Mouse (Mus musculus) CH12.LX (cell line): ENCODE results near the gene Cops2. TPM values are rescaled to one million over a fixed set of nuclear protein-coding genes. Genes with fewer than 3 reads are reported as not detected.

Experiments
- DNase-seq: peaks from one replicate; pipeline ENCODE4 v3.0.0-alpha.2; 2013; ENCODE audit errors: extremely low read depth
- H3K27ac ChIP-seq: 2 replicates; pipeline ENCODE4 v1.5.1; 2012; ENCODE audit warnings: low read depth, mild to moderate bottlenecking, control low read depth, moderate library complexity; ENCODE audit not compliant: insufficient read depth
- H3K27me3 ChIP-seq: replicated peaks from 2 replicates; pipeline ENCODE3; 2012; ENCODE audit warnings: inconsistent platforms
- H3K36me3 ChIP-seq, 2 experiments: replicated peaks in 1 of 2; 2 replicates each; pipeline versions ENCODE3 to v1.6.1; 2012; ENCODE audit warnings: inconsistent platforms in 1 of 2, low read length in 1 of 2, mild to moderate bottlenecking in 1 of 2, mixed read lengths in 1 of 2, moderate library complexity in 1 of 2; ENCODE audit not compliant: control insufficient read depth in 1 of 2, insufficient read depth in 1 of 2
- H3K4me1 ChIP-seq, 2 experiments: 2 replicates each; pipeline ENCODE4 v1.6.1; 2012; ENCODE audit warnings: inconsistent platforms in 1 of 2, moderate library complexity in 1 of 2; ENCODE audit not compliant: insufficient read depth in 2 of 2, control insufficient read depth in 1 of 2
- H3K4me2 ChIP-seq: 2 replicates; pipeline ENCODE4 v1.6.1; 2012; ENCODE audit warnings: low read depth, mild to moderate bottlenecking, control low read depth; ENCODE audit not compliant: poor library complexity, insufficient read depth, severe bottlenecking
- H3K4me3 ChIP-seq, 3 experiments: fragments of 150-350 bp in 1 of 3; sonication (generic) in 1 of 3; replicated peaks in 1 of 3; 2 replicates each; pipeline versions ENCODE3 to v1.5.1; 2011 to 2012; ENCODE audit warnings: low read depth in 2 of 3, low read length in 2 of 3, mild to moderate bottlenecking in 2 of 3, moderate library complexity in 2 of 3, control low read depth in 1 of 3, improper control_type of control experiment in 1 of 3, inconsistent platforms in 1 of 3, mixed read lengths in 1 of 3; ENCODE audit not compliant: poor library complexity in 1 of 3
- H3K79me2 ChIP-seq: replicated peaks from 2 replicates; pipeline ENCODE4 v1.6.1; 2012; ENCODE audit warnings: mild to moderate bottlenecking, moderate library complexity; ENCODE audit not compliant: control insufficient read depth, poor library complexity, insufficient read depth, severe bottlenecking; ENCODE audit errors: extremely low read depth
- H3K9ac ChIP-seq: 2 replicates; pipeline ENCODE4 v1.6.1; 2012; ENCODE audit warnings: low read depth, mild to moderate bottlenecking, control low read depth, moderate library complexity; ENCODE audit not compliant: insufficient read depth
- H3K9me3 ChIP-seq: replicated peaks from 2 replicates; pipeline ENCODE3; 2012; ENCODE audit warnings: low read length, inconsistent platforms, mixed read lengths
- BHLHE40 ChIP-seq: IDR thresholded peaks from 2 replicates; pipeline ENCODE4 v1.6.1; 2011; ENCODE audit warnings: mild to moderate bottlenecking, low read depth, low read length, improper control_type of control experiment
- CHD1 ChIP-seq: IDR thresholded peaks from 2 replicates; pipeline ENCODE4 v1.6.1; 2012; ENCODE audit warnings: low read depth, low read length, improper control_type of control experiment, inconsistent platforms
- CTCF ChIP-seq, 2 experiments: IDR thresholded peaks in 1 of 2; conservative IDR thresholded peaks in 1 of 2; 2 replicates each; pipeline ENCODE4 v1.5.1; 2011 to 2012; ENCODE audit warnings: low read depth in 2 of 2, low read length in 2 of 2, improper control_type of control experiment in 1 of 2, inconsistent platforms in 1 of 2, mild to moderate bottlenecking in 1 of 2, moderate library complexity in 1 of 2
- E2F4 ChIP-seq: IDR thresholded peaks from 2 replicates; pipeline ENCODE4 v1.6.1; 2011; ENCODE audit warnings: low read depth, low read length, improper control_type of control experiment; ENCODE audit not compliant: insufficient replicate concordance
- EP300 ChIP-seq: IDR thresholded peaks from 2 replicates; pipeline ENCODE4 v1.6.1; 2011; ENCODE audit warnings: low read length, improper control_type of control experiment
- ETS1 ChIP-seq: conservative IDR thresholded peaks from 2 replicates; pipeline ENCODE4 v1.6.1; 2012; ENCODE audit warnings: low read depth, mild to moderate bottlenecking, inconsistent platforms, low read length, improper control_type of control experiment, moderate library complexity
- HCFC1 ChIP-seq: IDR thresholded peaks from 2 replicates; pipeline ENCODE4 v1.6.1; 2012; ENCODE audit warnings: low read depth, mild to moderate bottlenecking, inconsistent platforms, low read length, improper control_type of control experiment
- JUN ChIP-seq: IDR thresholded peaks from 2 replicates; pipeline ENCODE4 v1.6.1; 2011; ENCODE audit warnings: low read depth, mild to moderate bottlenecking, low read length, improper control_type of control experiment, moderate library complexity; ENCODE audit not compliant: insufficient read depth
- MAFK ChIP-seq: IDR thresholded peaks from 2 replicates; pipeline ENCODE4 v1.6.1; 2011; ENCODE audit warnings: low read length, improper control_type of control experiment; ENCODE audit not compliant: insufficient replicate concordance
- MAX ChIP-seq: IDR thresholded peaks from 2 replicates; pipeline ENCODE4 v1.6.1; 2011; ENCODE audit warnings: low read length, improper control_type of control experiment
- MAZ ChIP-seq: IDR thresholded peaks from 2 replicates; pipeline ENCODE4 v1.6.1; 2012; ENCODE audit warnings: low read depth, mild to moderate bottlenecking, inconsistent platforms, low read length, improper control_type of control experiment, moderate library complexity
- MEF2A ChIP-seq: IDR thresholded peaks from 2 replicates; pipeline ENCODE4 v1.6.1; 2014; ENCODE audit warnings: low read depth, mild to moderate bottlenecking, inconsistent platforms, low read length, improper control_type of control experiment, borderline replicate concordance
- MXI1 ChIP-seq: IDR thresholded peaks from 2 replicates; pipeline ENCODE4 v1.6.1; 2011; ENCODE audit warnings: mild to moderate bottlenecking, low read depth, low read length, improper control_type of control experiment
- MYC ChIP-seq: IDR thresholded peaks from 2 replicates; pipeline ENCODE4 v1.6.1; 2011; ENCODE audit warnings: low read depth, mild to moderate bottlenecking, improper control_type of control experiment, low read length
- NELFE ChIP-seq: IDR thresholded peaks from 2 replicates; pipeline ENCODE4 v1.6.1; 2011; ENCODE audit warnings: low read depth, low read length, improper control_type of control experiment
- NRF1 ChIP-seq: IDR thresholded peaks from 2 replicates; pipeline ENCODE4 v1.6.1; 2014; ENCODE audit warnings: low read depth, mild to moderate bottlenecking, inconsistent platforms, low read length, improper control_type of control experiment, moderate library complexity
- PAX5 ChIP-seq: IDR thresholded peaks from 2 replicates; pipeline ENCODE4 v1.6.1; 2012; ENCODE audit warnings: low read length, inconsistent platforms, mixed read lengths
- POLR2AphosphoS2 ChIP-seq: IDR thresholded peaks from 2 replicates; pipeline ENCODE4 v1.6.1; 2011; ENCODE audit warnings: low read depth, low read length, improper control_type of control experiment
- SIN3A ChIP-seq: IDR thresholded peaks from 2 replicates; pipeline ENCODE4 v1.6.1; 2012; ENCODE audit warnings: low read length, improper control_type of control experiment, inconsistent platforms
- SMC3 ChIP-seq: IDR thresholded peaks from 2 replicates; pipeline ENCODE4 v1.6.1; 2011; ENCODE audit warnings: low read depth, low read length, improper control_type of control experiment
- TBP ChIP-seq: conservative IDR thresholded peaks from 2 replicates; pipeline ENCODE4 v1.6.1; 2011; ENCODE audit warnings: low read depth, low read length, improper control_type of control experiment
- TCF12 ChIP-seq: IDR thresholded peaks from 2 replicates; pipeline ENCODE4 v1.6.1; 2014; ENCODE audit warnings: low read depth, mild to moderate bottlenecking, inconsistent platforms, low read length, improper control_type of control experiment
- UBTF ChIP-seq: IDR thresholded peaks from 2 replicates; pipeline ENCODE4 v1.6.1; 2012; ENCODE audit warnings: low read depth, mild to moderate bottlenecking, inconsistent platforms, low read length, improper control_type of control experiment, moderate library complexity
- USF1 ChIP-seq: IDR thresholded peaks from 2 replicates; pipeline ENCODE4 v1.6.1; 2014; ENCODE audit warnings: low read depth, mild to moderate bottlenecking, inconsistent platforms, low read length, improper control_type of control experiment
- USF2 ChIP-seq: conservative IDR thresholded peaks from 2 replicates; pipeline ENCODE4 v1.6.1; 2011; ENCODE audit warnings: low read depth, low read length, improper control_type of control experiment
- ZC3H11A ChIP-seq: IDR thresholded peaks from 2 replicates; pipeline ENCODE4 v1.6.1; 2012; ENCODE audit warnings: low read depth, mild to moderate bottlenecking, inconsistent platforms, low read length, improper control_type of control experiment
- ZKSCAN1 ChIP-seq: IDR thresholded peaks from 2 replicates; pipeline ENCODE4 v1.6.1; 2012; ENCODE audit warnings: low read depth, inconsistent platforms, low read length, improper control_type of control experiment, borderline replicate concordance
- ZMIZ1 ChIP-seq: IDR thresholded peaks from 2 replicates; pipeline ENCODE4 v1.6.1; 2012; ENCODE audit warnings: low read depth, mild to moderate bottlenecking, inconsistent platforms, low read length, improper control_type of control experiment
- ZNF384 ChIP-seq: IDR thresholded peaks from 2 replicates; pipeline ENCODE4 v1.6.1; 2012; ENCODE audit warnings: low read depth, low read length, improper control_type of control experiment, inconsistent platforms
- dilution Hi-C: fragments of 300-500 bp; cut with MboI; formaldehyde crosslinking; loops from 2 replicates; pipeline ENCODE4 v1.14.3; 2020; ENCODE audit warnings: low sequenced_read_pairs; ENCODE audit not compliant: extremely low pct_unique_long_range_greater_than_20kb, extremely low pct_ligation_motif_present
- in situ Hi-C: fragments of 300-500 bp; cut with MboI; formaldehyde crosslinking; loops from 3 replicates; pipeline ENCODE4 v1.14.3; 2019; ENCODE audit warnings: low sequenced_read_pairs, low pct_ligation_motif_present, low pct_unique_long_range_greater_than_20kb, mixed read lengths
- polyA plus RNA-seq: library from polyadenylated mRNA; unstranded; fragments of >175 nt; gene quantifications from 2 replicates; pipeline ENCODE4 v1.2.1, GENCODE M21; 2012; ENCODE audit warnings: low read depth; ENCODE audit not compliant: insufficient read length
- total RNA-seq, 2 experiments: library from RNA; depleted of rRNA; stranded (reverse); fragments of 300-350 nt in 1 of 2; fragments of >200 nt in 1 of 2; gene quantifications; 2 replicates each; pipeline ENCODE4 v1.2.3; 2012 to 2014

Gene Cops2
- total and polyA plus RNA-seq, 3 experiments = 63.5 to 313 (median 124) TPM

DNA sequence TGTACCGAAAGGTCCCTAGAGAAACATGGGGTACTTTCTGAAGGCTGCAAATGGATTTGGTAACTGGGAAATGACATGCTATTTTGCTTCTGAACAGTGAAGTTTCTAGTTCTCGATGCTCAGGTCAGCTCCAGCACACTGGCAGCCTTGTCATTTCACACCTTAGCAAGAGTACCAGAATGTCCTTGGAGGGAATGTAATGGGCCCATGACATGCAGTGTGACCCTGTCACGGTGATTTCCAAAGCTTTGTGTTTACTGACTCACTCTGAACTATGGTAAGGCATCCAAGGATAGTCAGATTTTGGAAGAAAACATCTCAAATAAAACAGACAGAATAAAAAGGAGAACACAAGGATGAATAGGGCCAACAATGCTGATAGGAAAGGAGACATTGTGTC lies 42.5 kb upstream of the Cops2 start:
- Histone ChIP-seq H3K27ac (no peak overlapping the region), H3K4me1 (peaks cover 0 to 16% of the 10 kb centered on the region in 2 experiments; a peak in 2 of 4 replicates), H3K36me3 (peaks cover 21 to 64% of the 10 kb centered on the region in 2 experiments), H3K4me3 (no peak overlapping the region), H3K9me3 (no peaks in the 10 kb centered on the region), H3K4me2 (no peak overlapping the region), H3K9ac (no peak overlapping the region), H3K27me3 (no peaks in the 10 kb centered on the region), H3K79me2 (no peaks in the 10 kb centered on the region)
- TF ChIP-seq SMC3 (no peak), MAFK (no peak), USF1 (no peak), ZNF384 (no peak), MXI1 (no peak), PAX5 (no peak), JUN (no peak), TBP (no peak), ZMIZ1 (no peak), USF2 (no peak), CTCF (conservative IDR thresholded peaks at IDR 0.05 in 1 of 2, IDR thresholded peaks at IDR 0.05 in 1 of 2; ENCODE audit: low read depth in 2 of 2, low read length in 2 of 2) (no peak), MAX (no peak), HCFC1 (no peak), MAZ (no peak), CHD1 (no peak), ETS1 (no peak), TCF12 (no peak), POLR2AphosphoS2 (no peak), SIN3A (no peak), ZC3H11A (no peak)
- no peak for DNase-seq
- in situ Hi-C loops (no loop called here), dilution Hi-C loops (no loop called here)

DNA sequence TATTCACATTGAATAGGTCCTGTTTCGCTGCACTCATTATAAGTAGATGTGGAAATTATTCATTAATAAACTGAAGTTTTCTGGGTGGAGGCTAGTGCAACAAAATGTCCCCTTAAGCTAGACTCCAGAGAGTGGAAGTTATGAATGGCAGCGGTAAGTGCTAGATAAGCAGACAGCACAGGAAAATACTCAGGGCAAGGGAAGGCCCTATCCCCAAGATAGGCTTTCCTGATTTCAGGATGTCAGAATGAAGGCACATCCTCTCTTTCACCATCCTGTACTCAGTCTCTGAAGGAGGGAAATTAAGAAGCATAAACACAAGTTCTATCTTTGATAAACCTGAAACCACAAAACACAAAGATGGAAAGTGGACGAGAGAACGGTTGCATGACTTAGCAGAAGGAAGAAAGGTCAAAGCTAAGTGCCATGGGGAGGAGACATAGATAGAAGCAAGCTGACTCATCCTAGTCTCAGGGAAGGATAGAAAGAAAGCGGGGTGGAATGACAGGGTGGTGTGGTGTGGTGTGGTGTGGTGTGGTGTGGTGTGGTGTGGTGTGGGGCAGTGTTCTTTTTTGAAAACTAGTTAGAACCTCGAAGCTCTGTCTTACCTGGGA lies 42.0 kb upstream of the Cops2 start:
- in situ Hi-C loops (no loop called here), dilution Hi-C loops (no loop called here)
- no peak overlapping the region for H3K4me2 ChIP-seq
- H3K36me3 ChIP-seq = peaks cover 21 to 61% of the 10 kb centered on the region in 2 experiments
- H3K4me3 ChIP-seq = no peak overlapping the region
- peaks cover 0 to 21% of the 10 kb centered on the region in 2 experiments; a peak in 2 of 4 replicates for H3K4me1 ChIP-seq
- TF ChIP-seq NRF1 = no peak
- no peak for TF ChIP-seq USF2
- no peak for TF ChIP-seq MYC
- no peak for TF ChIP-seq ZNF384
- TF ChIP-seq MEF2A = no peak
- TF ChIP-seq UBTF = no peak
- no peak for TF ChIP-seq JUN
- TF ChIP-seq EP300 = no peak
- no peak for TF ChIP-seq TBP
- no peak for TF ChIP-seq NELFE
- TF ChIP-seq E2F4 = no peak
- no peak for TF ChIP-seq SMC3
- TF ChIP-seq POLR2AphosphoS2 = no peak
- TF ChIP-seq BHLHE40 = no peak
- no peak for TF ChIP-seq MXI1
- TF ChIP-seq ZKSCAN1 = no peak
- H3K9ac ChIP-seq = no peak overlapping the region
- peak; percentile 14 for DNase-seq
- H3K27me3 ChIP-seq = no peaks in the 10 kb centered on the region
- H3K27ac ChIP-seq = no peak overlapping the region
- H3K79me2 ChIP-seq = no peaks in the 10 kb centered on the region
- H3K9me3 ChIP-seq = no peaks in the 10 kb centered on the region
